Mouse (Mus musculus): ENCODE measurements around the gene Kctd11. TPM values are rescaled to one million over a fixed set of nuclear protein-coding genes. Genes with fewer than 3 reads are reported as not detected.

The Kctd11 gene
- polyA plus RNA-seq, 1 experiment from 2014 or later, result 4.5 TPM

DNA sequence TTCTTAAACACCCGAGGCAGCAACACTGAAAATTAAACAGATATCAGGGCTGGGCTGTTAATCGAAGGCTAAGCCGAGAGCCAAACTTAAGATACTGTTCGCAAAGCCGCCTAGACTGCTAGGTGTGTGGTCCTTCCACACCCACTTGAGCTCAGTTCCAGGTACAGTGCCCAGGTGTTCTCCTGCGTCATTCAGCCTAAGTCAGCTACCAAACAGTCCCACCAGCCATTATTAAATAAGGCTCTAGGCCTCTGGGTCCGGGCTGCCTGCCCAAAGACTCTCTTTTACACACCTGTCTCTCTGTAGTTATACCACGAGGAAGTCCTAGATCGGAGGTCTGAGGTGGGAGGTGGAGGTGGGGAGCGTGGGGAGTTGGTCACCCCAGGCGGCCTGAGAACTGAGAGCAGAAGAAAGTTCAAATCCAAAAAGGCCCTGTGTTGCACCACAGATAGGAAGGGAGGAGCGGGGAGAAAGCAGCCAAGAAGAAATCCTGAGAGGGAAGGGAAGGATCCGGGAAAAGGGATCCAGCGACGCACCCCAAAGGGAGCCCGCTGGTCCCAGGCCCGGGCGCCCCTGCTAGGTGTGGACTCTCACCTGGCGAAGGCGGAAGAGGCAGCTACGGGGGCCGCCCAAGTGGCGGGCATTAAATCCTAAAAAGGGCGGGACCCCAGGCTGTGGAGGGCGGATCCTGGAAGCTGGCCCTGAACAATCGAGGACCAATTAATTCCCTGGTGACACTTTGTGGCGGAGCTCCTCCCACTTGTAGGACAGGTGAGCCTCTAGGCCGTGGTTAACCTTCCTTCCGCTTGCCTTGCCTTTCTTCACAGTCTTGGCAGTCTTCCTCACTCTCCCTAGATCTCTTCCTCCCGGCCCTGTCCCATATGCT is 22.9 kb downstream of the Kctd11 start, which contains the start of gene Tnk1:
Gene Tnk1 (minus strand): TSS at position 618 of the 886 bp plus-strand sequence.
- peak within 1 kb of the TSS; percentile 6; the same call in 1 of the 2 replicates for H3K9ac ChIP-seq
- H3K4me1 ChIP-seq (replicated peaks), result peaks cover 8% of the 10 kb centered on the region; the same call in 1 of the 2 replicates
- no peak within 1 kb of the TSS for H3K27ac ChIP-seq (ENCODE audit: poor library complexity, severe bottlenecking)
- no peaks in the 10 kb centered on the region for H3K36me3 ChIP-seq
- no peak for ATAC-seq (ENCODE audit: insufficient number of reproducible peaks, low FRiP score)
- H3K27me3 ChIP-seq (replicated peaks), result peaks cover 38% of the 10 kb centered on the region
- H3K4me3 ChIP-seq, result no peak within 1 kb of the TSS
- H3K9me3 ChIP-seq (replicated peaks), result no peaks in the 10 kb centered on the region
- no peak within 1 kb of the TSS; the same call in 1 of the 2 replicates for H3K4me2 ChIP-seq
- 18% methylated on average over 30 of the region's 30 CpGs for WGBS

GRCm38 (mm10) chr11:69855347-69855746 is 25.9 kb downstream of the Kctd11 start:
- Histone ChIP-seq H3K4me3 (no peak overlapping the region), H3K27me3 (replicated peaks) (peaks cover 38% of the 10 kb centered on the region), H3K36me3 (peaks cover 22% of the 10 kb centered on the region), H3K27ac (ENCODE audit: poor library complexity, severe bottlenecking) (peak overlapping the region; percentile 31; the same call in 1 of the 2 replicates), H3K4me2 (peak overlapping the region; percentile 4), H3K4me1 (replicated peaks) (peaks cover 17% of the 10 kb centered on the region; the same call in 1 of the 2 replicates), H3K9ac (no peak overlapping the region), H3K9me3 (replicated peaks) (no peaks in the 10 kb centered on the region)
- ATAC-seq (ENCODE audit: insufficient number of reproducible peaks, low FRiP score), result no peak
- WGBS, result 14% methylated on average over 16 of the region's 16 CpGs

GRCm38 (mm10) chr11:69854680-69855079 is 26.5 kb downstream of the Kctd11 start:
- 76% methylated on average over 10 of the region's 10 CpGs for WGBS
- Histone ChIP-seq H3K36me3 (peaks cover 28% of the 10 kb centered on the region), H3K27ac (ENCODE audit: poor library complexity, severe bottlenecking) (peak overlapping the region; percentile 31), H3K9me3 (replicated peaks) (no peaks in the 10 kb centered on the region), H3K4me1 (replicated peaks) (peaks cover 17% of the 10 kb centered on the region; the same call in 1 of the 2 replicates), H3K27me3 (replicated peaks) (peaks cover 34% of the 10 kb centered on the region), H3K4me3 (no peak overlapping the region), H3K4me2 (peak overlapping the region; percentile 4), H3K9ac (no peak overlapping the region)
- no peak for ATAC-seq (ENCODE audit: insufficient number of reproducible peaks, low FRiP score)

- Histone ChIP-seq H3K36me3 (peaks cover 35% of the 10 kb centered on the region), H3K4me2 (peak overlapping the region; percentile 4), H3K4me1 (replicated peaks) (peaks cover 17% of the 10 kb centered on the region; the same call in 1 of the 2 replicates), H3K4me3 (no peak overlapping the region), H3K27me3 (replicated peaks) (peaks cover 27% of the 10 kb centered on the region), H3K9me3 (replicated peaks) (no peaks in the 10 kb centered on the region), H3K27ac (ENCODE audit: poor library complexity, severe bottlenecking) (peak overlapping the region; percentile 38), H3K9ac (no peak overlapping the region)
- WGBS, result 36% methylated on average over 7 of the region's 7 CpGs
- ATAC-seq (ENCODE audit: insufficient number of reproducible peaks, low FRiP score), result peak; percentile 94
These were observed 27.2 kb downstream of the Kctd11 start for GRCm38 (mm10) chr11:69853994-69854393.

GRCm38 (mm10) chr11:69850754-69851153 is 30.5 kb downstream of the Kctd11 start:
- Histone ChIP-seq H3K9ac (no peak overlapping the region), H3K4me2 (no peak overlapping the region), H3K27ac (ENCODE audit: poor library complexity, severe bottlenecking) (no peak overlapping the region), H3K4me3 (no peak overlapping the region), H3K36me3 (peaks cover 49% of the 10 kb centered on the region), H3K4me1 (replicated peaks) (peaks cover 39% of the 10 kb centered on the region), H3K9me3 (replicated peaks) (no peaks in the 10 kb centered on the region), H3K27me3 (replicated peaks) (peaks cover 1% of the 10 kb centered on the region; the same call in 1 of the 2 replicates)
- WGBS, result 74% methylated on average over 8 of the region's 8 CpGs
- ATAC-seq (ENCODE audit: insufficient number of reproducible peaks, low FRiP score), result no peak

DNA sequence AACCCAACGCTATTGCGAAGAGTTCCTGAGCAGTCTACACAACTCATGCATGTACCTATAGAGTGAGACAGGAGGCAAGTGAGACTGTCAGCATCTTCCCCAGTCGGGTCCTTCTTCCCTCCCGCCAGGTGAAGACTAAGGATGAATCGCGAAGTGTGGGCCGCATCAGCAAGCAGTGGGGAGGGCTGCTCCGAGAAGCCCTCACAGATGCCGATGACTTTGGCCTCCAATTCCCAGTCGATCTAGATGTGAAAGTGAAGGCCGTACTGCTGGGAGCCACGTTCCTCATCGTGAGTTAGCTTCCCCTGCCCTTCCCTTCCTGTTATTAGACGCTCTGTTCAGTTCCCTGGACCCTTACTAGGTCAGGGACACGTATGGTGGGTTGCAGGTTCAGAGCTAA is 31.3 kb downstream of the Kctd11 start:
- no peak overlapping the region for H3K9ac ChIP-seq
- WGBS, result 92% methylated on average over 15 of the region's 15 CpGs
- H3K4me3 ChIP-seq, result no peak overlapping the region
- no peak for ATAC-seq (ENCODE audit: insufficient number of reproducible peaks, low FRiP score)
- no peak overlapping the region for H3K4me2 ChIP-seq
- no peaks in the 10 kb centered on the region for H3K27me3 ChIP-seq (replicated peaks)
- no peaks in the 10 kb centered on the region for H3K9me3 ChIP-seq (replicated peaks)
- H3K27ac ChIP-seq (ENCODE audit: poor library complexity, severe bottlenecking), result no peak overlapping the region
- H3K36me3 ChIP-seq, result peaks cover 49% of the 10 kb centered on the region
- H3K4me1 ChIP-seq (replicated peaks), result peaks cover 35% of the 10 kb centered on the region

- Histone ChIP-seq H3K36me3 (peaks cover 49% of the 10 kb centered on the region), H3K9me3 (replicated peaks) (no peaks in the 10 kb centered on the region), H3K27ac (ENCODE audit: poor library complexity, severe bottlenecking) (no peak overlapping the region), H3K9ac (no peak overlapping the region), H3K27me3 (replicated peaks) (no peaks in the 10 kb centered on the region), H3K4me1 (replicated peaks) (peaks cover 35% of the 10 kb centered on the region), H3K4me2 (no peak overlapping the region), H3K4me3 (no peak overlapping the region)
- no peak for ATAC-seq (ENCODE audit: insufficient number of reproducible peaks, low FRiP score)
- WGBS, result 73% methylated on average over 9 of the region's 9 CpGs
These were observed 32.1 kb downstream of the Kctd11 start for GRCm38 (mm10) chr11:69849128-69849527.

GRCm38 (mm10) chr11:69848021-69848420 is 33.2 kb downstream of the Kctd11 start:
- peak overlapping the region; percentile 81 for H3K4me2 ChIP-seq

GRCm38 (mm10) chr11:69846738-69847688 is 34.2 kb downstream of the Kctd11 start:
- peak overlapping the region; percentile 93 for H3K27ac ChIP-seq (ENCODE audit: poor library complexity, severe bottlenecking)
- peak; percentile 53 for ATAC-seq (ENCODE audit: insufficient number of reproducible peaks, low FRiP score)
- WGBS, result 14% methylated on average over 37 of the region's 37 CpGs
- no peaks in the 10 kb centered on the region for H3K9me3 ChIP-seq (replicated peaks)
- no peaks in the 10 kb centered on the region for H3K27me3 ChIP-seq (replicated peaks)
- H3K9ac ChIP-seq, result peak overlapping the region; percentile 88
- H3K4me3 ChIP-seq, result peak overlapping the region; percentile 76
- peaks cover 28% of the 10 kb centered on the region for H3K4me1 ChIP-seq (replicated peaks)
- peaks cover 44% of the 10 kb centered on the region for H3K36me3 ChIP-seq
- peak overlapping the region; percentile 81 for H3K4me2 ChIP-seq

More at GRCm38 (mm10) chr11:69848021-69848420, 33.2 kb downstream of the Kctd11 start:
- peak overlapping the region; percentile 76 for H3K4me3 ChIP-seq
- H3K9ac ChIP-seq, result no peak overlapping the region
- peaks cover 32% of the 10 kb centered on the region for H3K4me1 ChIP-seq (replicated peaks)
- 94% methylated on average over 6 of the region's 6 CpGs for WGBS
- no peak overlapping the region for H3K27ac ChIP-seq (ENCODE audit: poor library complexity, severe bottlenecking)
- H3K9me3 ChIP-seq (replicated peaks), result no peaks in the 10 kb centered on the region
- H3K36me3 ChIP-seq, result peaks cover 49% of the 10 kb centered on the region
- no peaks in the 10 kb centered on the region for H3K27me3 ChIP-seq (replicated peaks)
- no peak for ATAC-seq (ENCODE audit: insufficient number of reproducible peaks, low FRiP score)

DNA sequence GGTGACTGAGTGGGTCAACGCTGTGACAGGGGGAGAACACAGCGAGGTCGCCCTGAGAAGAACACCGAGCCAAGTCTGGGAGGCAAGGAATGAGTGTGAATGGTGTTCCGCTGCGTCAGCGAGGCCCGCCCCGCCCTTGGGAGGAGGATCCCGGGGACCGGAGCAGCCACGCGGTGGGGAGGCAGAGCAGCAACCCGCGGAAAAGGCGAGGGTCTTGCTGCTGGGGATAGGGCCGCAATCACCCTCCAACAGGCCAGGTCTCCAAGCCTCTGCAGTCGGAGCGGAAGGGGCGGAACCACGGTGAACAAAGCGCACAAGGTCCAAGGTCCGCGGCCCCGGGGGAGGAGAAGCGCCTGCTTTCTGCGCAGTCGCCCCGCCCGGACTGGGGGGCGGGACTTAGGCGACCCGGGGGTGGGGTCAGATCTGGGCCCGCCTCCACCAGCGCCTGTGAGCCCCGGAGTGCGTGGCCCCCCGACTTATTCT is 35.0 kb downstream of the Kctd11 start, which contains the start of gene Plscr3:
Gene Plscr3 (plus strand): TSS at position 179 of the 483 bp plus-strand sequence.
- Histone ChIP-seq H3K27ac (ENCODE audit: poor library complexity, severe bottlenecking) (peak within 1 kb of the TSS; percentile 93), H3K4me3 (peak within 1 kb of the TSS; percentile 76), H3K4me1 (replicated peaks) (peaks cover 26% of the 10 kb centered on the region), H3K4me2 (peak within 1 kb of the TSS; percentile 81), H3K36me3 (peaks cover 36% of the 10 kb centered on the region), H3K27me3 (replicated peaks) (no peaks in the 10 kb centered on the region), H3K9ac (peak within 1 kb of the TSS; percentile 88), H3K9me3 (replicated peaks) (no peaks in the 10 kb centered on the region)
- peak; percentile 96 for ATAC-seq (ENCODE audit: insufficient number of reproducible peaks, low FRiP score)
- 1% methylated on average over 38 of the region's 38 CpGs for WGBS

Measured in heart, embryonic 12.5 days (tissue).